Mouse (Mus musculus) midbrain, postnatal 0 days (tissue): ENCODE measurements around the gene Ak5. TPM values are rescaled to one million over a fixed set of nuclear protein-coding genes. Genes with fewer than 3 reads are reported as not detected.

Experiments used
- ATAC-seq: fragments of 200-750 bp; cut with Nextera tagmentation; 2 replicates; pipeline ENCODE4 v1.8.0; 2017; ENCODE audit warnings: moderate number of reproducible peaks, mild to moderate bottlenecking, moderate TSS enrichment, moderate library complexity; ENCODE audit not compliant: low FRiP score
- DNase-seq: peaks from one replicate; pipeline ENCODE4 v3.0.0-alpha.2; 2015; ENCODE audit warnings: low spot score
- H3K27ac ChIP-seq: fragments of 300-500 bp; sonication (generic); 2 replicates; pipeline ENCODE4 v1.5.1; 2014; ENCODE audit warnings: low read depth, mild to moderate bottlenecking, low read length, mixed read lengths
- H3K27me3 ChIP-seq: fragments of 300-500 bp; sonication (generic); 2 replicates; pipeline ENCODE4 v1.6.1; 2014; ENCODE audit warnings: low read length, control low read depth, mixed read lengths; ENCODE audit not compliant: insufficient read depth
- H3K36me3 ChIP-seq: fragments of 300-500 bp; sonication (generic); 2 replicates; pipeline ENCODE4 v1.6.1; 2014; ENCODE audit warnings: low read length, control low read depth, mixed read lengths; ENCODE audit not compliant: insufficient read depth
- H3K4me1 ChIP-seq: fragments of 300-500 bp; sonication (generic); 2 replicates; pipeline ENCODE4 v1.6.1; 2014; ENCODE audit warnings: mild to moderate bottlenecking, control low read depth, antibody characterized with exemption, low read length, mixed read lengths; ENCODE audit not compliant: insufficient read depth
- H3K4me2 ChIP-seq: fragments of 300-500 bp; sonication (generic); 2 replicates; pipeline ENCODE4 v1.6.1; 2014; ENCODE audit warnings: low read depth, mild to moderate bottlenecking, low read length, mixed read lengths; ENCODE audit not compliant: poor library complexity, severe bottlenecking
- H3K4me3 ChIP-seq: fragments of 300-500 bp; sonication (generic); 2 replicates; pipeline ENCODE4 v1.5.1; 2014; ENCODE audit warnings: low read depth, mild to moderate bottlenecking, low read length, moderate library complexity
- H3K9ac ChIP-seq: fragments of 300-500 bp; sonication (generic); replicated peaks from 2 replicates; pipeline ENCODE4 v1.6.1; 2014; ENCODE audit warnings: mild to moderate bottlenecking, low read length, moderate library complexity, mixed read lengths; ENCODE audit not compliant: poor library complexity, severe bottlenecking
- H3K9me3 ChIP-seq: fragments of 300-500 bp; sonication (generic); 2 replicates; pipeline ENCODE4 v1.6.1; 2016; ENCODE audit warnings: low read length, control low read depth
- CTCF ChIP-seq: IDR thresholded peaks from 2 replicates; pipeline ENCODE4 v1.5.1; 2016; ENCODE audit warnings: antibody characterized with exemption, mild to moderate bottlenecking
- WGBS: fragments of 180-500 bp; shearing (Covaris S2); extraction: QIAGEN DNeasy Blood & Tissue Kit; methylation state at CpG from one replicate; pipeline ENCODE4 v1.1.7; 2014; 5-methylcytosine and 5-hydroxymethylcytosine counted together
- polyA plus RNA-seq: library from polyadenylated mRNA; unstranded; fragments of >200 nt; fragmentation: Nextera tagmentation; extraction: Ambion mirVana; gene quantifications from 2 replicates; pipeline ENCODE4 v1.2.1, GENCODE M21; 2015
- total RNA-seq: library from RNA; depleted of rRNA; stranded (reverse); fragments of >200 nt; gene quantifications from 2 replicates; pipeline ENCODE4 v1.2.3, GENCODE M21; 2014

The Ak5 gene
- total and polyA plus RNA-seq, 2 experiments from 2014 or later = 14.0 to 22.3 TPM

DNA sequence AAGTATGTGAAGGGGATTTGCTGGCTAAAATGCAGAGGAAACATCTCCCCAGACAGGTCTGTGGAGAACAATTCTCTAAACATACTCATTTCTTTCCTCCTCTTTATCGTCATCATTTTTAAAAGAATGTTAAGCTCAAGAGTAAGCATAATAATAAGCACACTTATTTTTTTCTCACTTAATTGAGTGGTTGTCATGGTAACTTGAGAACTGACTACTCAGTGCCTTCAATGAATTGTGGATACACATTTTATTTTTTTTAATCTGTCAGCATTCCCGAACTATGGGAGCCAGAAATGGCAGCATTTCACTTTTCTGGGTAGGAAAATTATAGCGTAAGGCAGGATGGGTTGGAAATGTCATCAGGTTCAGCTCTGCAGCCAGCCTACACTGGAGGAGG, 151.6 kb downstream of the Ak5 start:
- DNase-seq = no peak
- no peak overlapping the region for H3K9ac ChIP-seq
- H3K9me3 ChIP-seq = no peaks in the 10 kb centered on the region
- no peak for TF ChIP-seq CTCF
- 0 out of 2 replicates have a peak overlapping the region, but pooled peaks have one; percentile 33 for H3K27ac ChIP-seq
- ATAC-seq = no peak
- H3K36me3 ChIP-seq = no peaks in the 10 kb centered on the region
- 37% methylated on average over 3 of the region's 3 CpGs for WGBS
- H3K4me1 ChIP-seq = peaks cover 12% of the 10 kb centered on the region
- no peak overlapping the region for H3K4me3 ChIP-seq
- H3K27me3 ChIP-seq = no peaks in the 10 kb centered on the region
- no peak overlapping the region for H3K4me2 ChIP-seq

GRCm38 (mm10) chr3:152515959-152516358, 152.2 kb downstream of the Ak5 start:
- ATAC-seq (peak; percentile 38), DNase-seq (peak; percentile 32)
- Histone ChIP-seq H3K4me2 (no peak overlapping the region), H3K9ac (no peak overlapping the region), H3K27me3 (no peaks in the 10 kb centered on the region), H3K4me1 (peaks cover 12% of the 10 kb centered on the region), H3K36me3 (no peaks in the 10 kb centered on the region), H3K9me3 (no peaks in the 10 kb centered on the region), H3K4me3 (no peak overlapping the region), H3K27ac (peak overlapping the region; percentile 33; the same call in 1 of the 2 replicates)
- no peak for TF ChIP-seq CTCF
- WGBS = 18% methylated on average over 6 of the region's 6 CpGs

GRCm38 (mm10) chr3:152512517-152512916, 155.6 kb downstream of the Ak5 start:
- ATAC-seq (no peak), DNase-seq (no peak)
- H3K27ac ChIP-seq = no peak overlapping the region
- H3K4me2 ChIP-seq = no peak overlapping the region
- H3K4me3 ChIP-seq = no peak overlapping the region
- 75% methylated on average over 2 of the region's 2 CpGs for WGBS
- no peaks in the 10 kb centered on the region for H3K9me3 ChIP-seq
- TF ChIP-seq CTCF = no peak
- H3K9ac ChIP-seq = no peak overlapping the region
- H3K36me3 ChIP-seq = no peaks in the 10 kb centered on the region
- H3K4me1 ChIP-seq = peaks cover 12% of the 10 kb centered on the region
- H3K27me3 ChIP-seq = no peaks in the 10 kb centered on the region

DNA sequence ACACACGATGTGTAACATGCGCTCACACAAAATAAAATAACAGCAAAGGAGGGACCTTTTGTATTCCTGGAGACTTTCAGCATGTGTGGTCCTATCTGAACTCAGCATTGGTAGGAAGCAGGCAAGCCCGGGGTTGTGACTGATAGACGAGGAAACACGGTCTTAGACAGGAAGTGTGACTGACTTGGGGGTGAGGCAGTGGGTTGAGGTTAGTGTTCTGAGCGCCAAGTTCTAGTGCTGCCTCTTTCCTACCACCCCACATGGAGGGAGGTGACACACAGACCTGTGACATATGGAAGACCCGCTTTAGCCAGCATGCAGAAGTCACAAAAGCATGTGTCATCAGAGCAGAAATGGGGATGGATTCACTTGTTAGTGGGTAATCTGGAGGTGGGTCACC, 158.9 kb downstream of the Ak5 start:
- no peak for DNase-seq
- H3K27me3 ChIP-seq = no peaks in the 10 kb centered on the region
- 88% methylated on average over 7 of the region's 7 CpGs for WGBS
- no peaks in the 10 kb centered on the region for H3K9me3 ChIP-seq
- H3K27ac ChIP-seq = no peak overlapping the region
- TF ChIP-seq CTCF = no peak
- no peaks in the 10 kb centered on the region for H3K4me1 ChIP-seq
- H3K36me3 ChIP-seq = no peaks in the 10 kb centered on the region
- no peak overlapping the region for H3K4me3 ChIP-seq
- H3K9ac ChIP-seq = no peak overlapping the region
- no peak for ATAC-seq
- H3K4me2 ChIP-seq = no peak overlapping the region

DNA sequence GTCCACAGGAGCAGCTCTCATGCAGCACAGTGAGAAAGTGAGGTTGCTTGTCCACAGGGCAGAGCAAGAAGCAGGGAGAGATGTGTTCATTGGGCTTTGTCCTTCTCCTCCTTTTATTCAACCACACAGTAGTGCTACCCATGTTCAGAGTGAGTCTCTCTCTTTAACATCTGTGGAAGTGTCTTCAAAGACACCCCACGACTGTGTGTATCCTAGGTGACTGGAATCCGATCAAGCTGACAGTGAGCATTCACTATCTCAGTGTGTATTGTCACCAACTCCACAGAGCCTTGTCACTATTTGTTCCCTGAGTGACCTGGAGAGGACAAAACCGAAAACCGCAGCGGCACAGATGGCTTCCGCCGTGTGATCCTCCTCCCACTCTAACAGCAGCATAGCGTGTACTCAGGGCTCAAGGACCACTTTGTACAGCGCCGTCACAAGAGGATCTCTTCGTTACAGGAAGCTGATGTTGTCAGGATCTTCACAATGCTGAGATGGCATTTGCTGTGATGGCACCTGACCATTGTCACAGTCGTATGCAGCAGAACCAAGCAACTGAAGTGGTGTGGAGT, 159.7 kb downstream of the Ak5 start:
- WGBS = 24% methylated on average over 12 of the region's 12 CpGs
- ATAC-seq (no peak), DNase-seq (no peak)

GRCm38 (mm10) chr3:152507900-152508299, 160.3 kb downstream of the Ak5 start:
- H3K27me3 ChIP-seq = no peaks in the 10 kb centered on the region
- H3K4me1 ChIP-seq = no peaks in the 10 kb centered on the region
- no peak overlapping the region for H3K4me3 ChIP-seq
- H3K4me2 ChIP-seq = no peak overlapping the region
- no peak for TF ChIP-seq CTCF
- no peak overlapping the region for H3K27ac ChIP-seq
- ATAC-seq = 0 out of 2 replicates have a peak, but pooled peaks have one; percentile 19
- no peak overlapping the region for H3K9ac ChIP-seq
- no peaks in the 10 kb centered on the region for H3K9me3 ChIP-seq
- 56% methylated on average over 8 of the region's 8 CpGs for WGBS
- no peaks in the 10 kb centered on the region for H3K36me3 ChIP-seq
- DNase-seq = no peak

More for the DNA sequence above, 159.7 kb downstream of the Ak5 start:
- H3K9ac ChIP-seq = no peak overlapping the region
- no peaks in the 10 kb centered on the region for H3K4me1 ChIP-seq
- H3K36me3 ChIP-seq = no peaks in the 10 kb centered on the region
- H3K4me2 ChIP-seq = no peak overlapping the region
- H3K27ac ChIP-seq = no peak overlapping the region
- no peak for TF ChIP-seq CTCF
- no peaks in the 10 kb centered on the region for H3K27me3 ChIP-seq
- H3K9me3 ChIP-seq = no peaks in the 10 kb centered on the region
- H3K4me3 ChIP-seq = no peak overlapping the region
